Mouse (Mus musculus) CD4-positive helper T cell, adult 2 months (primary cell): Measurements from ENCODE around the gene Cxcl17.
"Not testable (repeated sequence)": the region's sequence is repeated elsewhere in the genome, so short reads cannot be mapped to it uniquely, and the experiment has no call there.

Experiments
- DNase-seq: peaks from one replicate; pipeline ENCODE4 v3.0.0-alpha.2; 2012; ENCODE audit warnings: low read depth, missing footprints, low spot score

Cxcl17 gene

GRCm38 (mm10) chr7:25412833-25413441 is at the start of gene Cxcl17:
Gene Cxcl17 (minus strand): TSS chr7:25412886.
- DNase-seq = no peak

GRCm38 (mm10) chr7:25462033-25462337 is 49.3 kb upstream of the Cxcl17 start:
- not testable (repeated sequence) for DNase-seq

GRCm38 (mm10) chr7:25461336-25462032 is 48.8 kb upstream of the Cxcl17 start:
- DNase-seq = not testable (repeated sequence)

GRCm38 (mm10) chr7:25452103-25452502 is 39.4 kb upstream of the Cxcl17 start:
- DNase-seq = no peak

- no peak for DNase-seq
Measured at GRCm38 (mm10) chr7:25449913-25450890, 37.5 kb upstream of the Cxcl17 start.

- no peak for DNase-seq
Measured at GRCm38 (mm10) chr7:25440816-25441153, 28.1 kb upstream of the Cxcl17 start.

- no peak for DNase-seq
Measured at GRCm38 (mm10) chr7:25439978-25440815, 27.5 kb upstream of the Cxcl17 start.

- DNase-seq = no peak
Measured at GRCm38 (mm10) chr7:25439124-25439822, 26.6 kb upstream of the Cxcl17 start.

- DNase-seq = no peak
Measured at GRCm38 (mm10) chr7:25436704-25437103, 24.0 kb upstream of the Cxcl17 start.

GRCm38 (mm10) chr7:25436226-25436625 is 23.5 kb upstream of the Cxcl17 start:
- DNase-seq = no peak

GRCm38 (mm10) chr7:25435546-25435851 is 22.8 kb upstream of the Cxcl17 start:
- no peak for DNase-seq

- no peak for DNase-seq
Measured at GRCm38 (mm10) chr7:25434654-25435545, 22.2 kb upstream of the Cxcl17 start.

GRCm38 (mm10) chr7:25433781-25434560 is 21.3 kb upstream of the Cxcl17 start:
- DNase-seq = no peak

- DNase-seq = no peak
Measured at GRCm38 (mm10) chr7:25433007-25433541, 20.4 kb upstream of the Cxcl17 start.

GRCm38 (mm10) chr7:25432381-25432780 is 19.7 kb upstream of the Cxcl17 start:
- no peak for DNase-seq

- DNase-seq = no peak
Measured at GRCm38 (mm10) chr7:25429886-25430784, 17.4 kb upstream of the Cxcl17 start.

- no peak for DNase-seq
Measured at GRCm38 (mm10) chr7:25428321-25428720, 15.6 kb upstream of the Cxcl17 start.

- DNase-seq = no peak
Measured at GRCm38 (mm10) chr7:25427144-25427543, 14.5 kb upstream of the Cxcl17 start.
